Mouse (Mus musculus): Measurements from ENCODE around the gene Zfp105. TPM values are rescaled to one million over a fixed set of nuclear protein-coding genes. Genes with fewer than 3 reads are reported as not detected.

Gene Zfp105
- polyA plus RNA-seq (2012; rRNA removed), result 0.19 and 0.46 TPM in 2 replicates

DNA sequence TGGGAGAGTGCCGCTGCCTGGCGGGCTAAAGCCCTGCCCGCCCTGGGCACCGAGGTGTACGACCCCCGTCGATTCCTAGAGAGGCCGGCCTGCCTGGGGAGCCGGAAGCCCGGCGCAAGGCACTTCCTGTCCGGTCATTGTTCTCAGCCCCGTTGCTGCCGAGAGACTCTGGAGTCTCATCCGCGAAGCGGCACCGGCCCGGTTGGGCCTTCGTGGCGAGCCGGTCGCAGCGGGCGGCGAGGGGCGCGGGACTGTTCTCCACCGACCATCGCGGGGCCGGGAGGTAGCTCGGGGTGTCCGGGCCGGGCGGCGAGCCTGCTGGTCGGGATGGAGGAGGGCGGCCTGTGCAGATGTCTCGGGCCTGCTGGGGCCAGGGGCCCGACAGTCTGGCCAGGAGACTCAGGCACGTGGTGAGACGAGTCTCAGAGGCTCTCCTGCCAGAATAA, at the start of gene Zfp105:
TSS of gene Zfp105 (plus strand) at position 137 of the 446 bp plus-strand sequence.
- H3K27me3 ChIP-seq (ENCODE audit: control insufficient read depth, insufficient read depth, low read length), result peaks cover 5% of the 10 kb centered on the region; the same call in 1 of the 2 replicates
- H3K4me1 ChIP-seq (ENCODE audit: control insufficient read depth, insufficient read depth, insufficient read length, low read length), result peaks cover 4% of the 10 kb centered on the region; the same call in 1 of the 2 replicates
- H3K4me3 ChIP-seq (ENCODE audit: low read depth, low read length), result peak within 1 kb of the TSS; percentile 95
- H3K36me3 ChIP-seq (ENCODE audit: control insufficient read depth, insufficient read depth, low read length), result peaks cover 5% of the 10 kb centered on the region
- TF ChIP-seq CTCF (IDR thresholded peaks at IDR 0.05; ENCODE audit: extremely low read depth, insufficient read length, insufficient replicate concordance, low read depth, low read length) (no peak), POLR2A (IDR thresholded peaks at IDR 0.05; ENCODE audit: low read depth, low read length) (no peak)
- H3K27ac ChIP-seq (ENCODE audit: insufficient read depth, low read depth, low read length), result no peak within 1 kb of the TSS
- WGBS, result 3% methylated on average over 43 of the region's 43 CpGs

DNA sequence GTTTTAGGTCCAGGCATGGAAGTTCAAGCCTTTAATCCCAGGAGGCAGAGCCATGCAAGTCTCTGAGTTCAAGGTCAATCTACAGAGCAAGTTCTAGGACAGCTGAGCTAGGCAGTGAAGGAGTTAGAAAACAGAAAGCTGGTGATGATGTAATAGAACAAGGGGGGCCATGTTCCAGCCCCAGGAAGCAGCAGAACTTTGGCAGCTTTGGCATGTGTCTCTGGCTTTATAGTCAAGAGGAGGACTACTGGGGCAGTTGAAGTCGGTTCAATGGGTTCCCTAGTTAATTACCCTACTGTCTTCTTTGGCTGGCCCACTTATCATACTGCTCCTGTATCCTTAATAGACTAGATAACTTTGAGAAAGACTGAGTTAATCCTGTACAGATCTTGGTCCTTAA, 48.2 kb upstream of the Zfp105 start:
- Histone ChIP-seq H3K27ac (ENCODE audit: insufficient read depth, low read depth, low read length) (no peak overlapping the region), H3K4me1 (ENCODE audit: control insufficient read depth, insufficient read depth, insufficient read length, low read length) (no peaks in the 10 kb centered on the region), H3K27me3 (ENCODE audit: control insufficient read depth, insufficient read depth, low read length) (no peaks in the 10 kb centered on the region), H3K36me3 (ENCODE audit: control insufficient read depth, insufficient read depth, low read length) (no peaks in the 10 kb centered on the region), H3K4me3 (ENCODE audit: low read depth, low read length) (no peak overlapping the region)
- WGBS, result 26% methylated on average over 1 of the region's 1 CpGs
- TF ChIP-seq POLR2A (IDR thresholded peaks at IDR 0.05; ENCODE audit: low read depth, low read length), result no peak

DNA sequence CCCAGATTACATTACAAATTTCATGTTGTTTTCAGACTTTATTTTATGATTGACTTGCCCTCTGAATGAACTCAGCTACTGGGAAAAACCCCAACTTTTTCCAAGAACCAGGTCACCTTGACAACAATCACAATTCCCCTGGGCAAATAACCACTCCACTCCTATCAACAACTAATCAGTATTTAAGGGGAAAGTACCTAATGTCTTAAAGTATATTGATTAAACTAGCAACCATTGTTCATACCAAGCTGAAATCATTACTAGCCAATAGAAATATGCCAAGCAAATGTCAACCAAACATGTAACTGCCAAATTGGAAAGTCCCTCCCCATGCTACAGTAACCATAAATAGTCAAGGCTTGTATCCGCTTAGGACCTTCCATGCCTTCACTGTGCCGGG, 47.7 kb upstream of the Zfp105 start:
- 87% methylated on average over 2 of the region's 2 CpGs for WGBS
- Histone ChIP-seq H3K36me3 (ENCODE audit: control insufficient read depth, insufficient read depth, low read length) (no peaks in the 10 kb centered on the region), H3K27ac (ENCODE audit: insufficient read depth, low read depth, low read length) (no peak overlapping the region), H3K4me3 (ENCODE audit: low read depth, low read length) (no peak overlapping the region), H3K4me1 (ENCODE audit: control insufficient read depth, insufficient read depth, insufficient read length, low read length) (no peaks in the 10 kb centered on the region), H3K27me3 (ENCODE audit: control insufficient read depth, insufficient read depth, low read length) (no peaks in the 10 kb centered on the region)
- TF ChIP-seq CTCF (IDR thresholded peaks at IDR 0.05; ENCODE audit: extremely low read depth, insufficient read length, insufficient replicate concordance, low read depth, low read length) (no peak), POLR2A (IDR thresholded peaks at IDR 0.05; ENCODE audit: low read depth, low read length) (no peak)

DNA sequence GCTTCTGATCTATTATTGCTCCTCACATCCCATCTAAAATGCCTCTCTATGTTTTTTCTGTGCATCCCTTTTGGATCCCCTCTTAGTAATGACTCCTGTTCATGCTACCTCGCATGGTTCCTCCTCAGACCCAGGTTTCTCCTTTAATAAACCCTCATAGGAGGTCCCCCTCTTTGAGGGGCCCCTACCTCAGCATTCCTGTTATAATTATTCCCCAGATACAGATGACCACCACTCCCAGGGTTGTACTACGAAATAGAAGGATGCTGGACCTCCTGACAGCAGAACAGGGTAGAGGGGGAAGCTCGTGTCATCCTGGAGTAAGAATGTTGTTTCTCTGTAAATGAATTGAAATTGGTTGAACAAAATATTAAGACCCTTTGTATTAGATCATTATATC, 37.5 kb upstream of the Zfp105 start, which contains the start of gene Zkscan7:
TSS of gene Zkscan7 (plus strand) at position 301 of the 400 bp plus-strand sequence.
- Histone ChIP-seq H3K4me3 (ENCODE audit: low read depth, low read length) (no peak within 1 kb of the TSS), H3K27me3 (ENCODE audit: control insufficient read depth, insufficient read depth, low read length) (peaks cover 2% of the 10 kb centered on the region; the same call in 1 of the 2 replicates), H3K4me1 (ENCODE audit: control insufficient read depth, insufficient read depth, insufficient read length, low read length) (peaks cover 2% of the 10 kb centered on the region; the same call in 1 of the 2 replicates), H3K36me3 (ENCODE audit: control insufficient read depth, insufficient read depth, low read length) (no peaks in the 10 kb centered on the region; the same call in 1 of the 2 replicates), H3K27ac (ENCODE audit: insufficient read depth, low read depth, low read length) (no peak within 1 kb of the TSS)
- TF ChIP-seq CTCF (IDR thresholded peaks at IDR 0.05; ENCODE audit: extremely low read depth, insufficient read length, insufficient replicate concordance, low read depth, low read length) (no peak), POLR2A (IDR thresholded peaks at IDR 0.05; ENCODE audit: low read depth, low read length) (no peak)
- WGBS, result 90% methylated on average over 3 of the region's 3 CpGs

DNA sequence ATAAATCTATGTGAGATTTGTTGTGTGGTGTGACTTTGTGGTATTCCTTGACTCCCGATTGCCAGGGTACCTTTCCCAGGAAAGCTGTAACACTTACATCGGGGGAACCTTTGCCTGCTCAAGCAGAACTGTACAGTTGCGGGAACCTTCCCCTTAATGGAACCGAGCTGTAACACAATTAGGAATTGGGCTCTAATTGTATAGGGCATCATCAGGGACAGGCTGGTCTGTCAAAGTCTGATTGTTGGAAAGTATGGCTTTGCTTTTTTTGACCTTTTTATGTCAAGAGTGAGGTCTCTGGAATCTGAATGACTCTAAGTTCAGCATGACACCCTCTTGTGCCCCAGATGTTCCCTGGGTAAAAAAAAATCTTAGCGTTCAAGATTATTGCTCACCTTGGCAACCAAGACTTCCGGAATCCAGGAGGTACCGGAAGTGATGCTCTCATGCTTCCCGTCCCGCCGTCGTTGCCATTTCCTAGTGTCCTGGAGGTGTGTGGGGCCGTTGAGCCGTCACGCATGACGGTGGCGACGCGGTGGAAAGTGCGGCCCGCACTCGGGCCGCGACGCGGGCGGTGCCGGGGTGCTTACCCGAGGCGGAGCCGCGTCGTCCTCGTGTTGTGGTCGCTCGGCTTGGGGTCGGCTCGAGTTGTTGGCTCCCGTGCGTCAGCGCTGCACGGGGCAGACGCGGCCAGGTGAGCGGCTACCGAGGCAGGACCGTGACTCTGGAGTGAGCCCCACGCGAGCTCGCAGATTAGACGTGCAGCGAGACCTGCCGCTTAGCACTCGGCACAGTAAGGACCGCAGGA, 36.3 kb upstream of the Zfp105 start:
- H3K27me3 ChIP-seq (ENCODE audit: control insufficient read depth, insufficient read depth, low read length), result no peaks in the 10 kb centered on the region
- 6% methylated on average over 54 of the region's 54 CpGs for WGBS

DNA sequence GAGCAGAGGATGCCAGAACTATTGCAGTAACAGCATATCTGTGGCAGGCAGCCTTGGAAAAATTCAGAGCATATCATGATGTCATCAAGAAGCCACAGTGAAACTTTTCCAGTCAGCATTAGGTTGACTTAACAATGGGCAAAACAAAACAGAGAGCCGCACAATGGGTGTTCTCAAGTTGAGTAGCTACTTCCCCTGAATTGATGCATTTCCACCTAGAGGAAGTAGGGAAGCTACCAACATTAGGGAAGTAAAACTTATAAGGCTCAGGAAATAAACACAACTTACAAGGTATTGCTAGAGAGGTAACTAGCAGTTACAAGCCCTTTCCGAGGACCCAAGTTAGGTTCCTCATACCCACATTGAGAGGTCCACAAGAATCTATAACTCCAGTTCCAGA, 21.8 kb upstream of the Zfp105 start:
- 90% methylated on average over 2 of the region's 2 CpGs for WGBS
- H3K27ac ChIP-seq (ENCODE audit: insufficient read depth, low read depth, low read length), result no peak overlapping the region
- no peaks in the 10 kb centered on the region for H3K36me3 ChIP-seq (ENCODE audit: control insufficient read depth, insufficient read depth, low read length)
- no peaks in the 10 kb centered on the region; the same call in 1 of the 2 replicates for H3K27me3 ChIP-seq (ENCODE audit: control insufficient read depth, insufficient read depth, low read length)
- H3K4me1 ChIP-seq (ENCODE audit: control insufficient read depth, insufficient read depth, insufficient read length, low read length), result no peaks in the 10 kb centered on the region; the same call in 1 of the 2 replicates
- TF ChIP-seq POLR2A (IDR thresholded peaks at IDR 0.05; ENCODE audit: low read depth, low read length) (no peak), CTCF (IDR thresholded peaks at IDR 0.05; ENCODE audit: extremely low read depth, insufficient read length, insufficient replicate concordance, low read depth, low read length) (no peak)
- no peak overlapping the region for H3K4me3 ChIP-seq (ENCODE audit: low read depth, low read length)

More for the DNA sequence above, 36.3 kb upstream of the Zfp105 start:
- TF ChIP-seq POLR2A (IDR thresholded peaks at IDR 0.05; ENCODE audit: low read depth, low read length) (peak; percentile 57), CTCF (IDR thresholded peaks at IDR 0.05; ENCODE audit: extremely low read depth, insufficient read length, insufficient replicate concordance, low read depth, low read length) (no peak)
- H3K27ac ChIP-seq (ENCODE audit: insufficient read depth, low read depth, low read length), result no peak overlapping the region
- peak overlapping the region; percentile 76 for H3K4me3 ChIP-seq (ENCODE audit: low read depth, low read length)
- peaks cover 2% of the 10 kb centered on the region; the same call in 1 of the 2 replicates for H3K4me1 ChIP-seq (ENCODE audit: control insufficient read depth, insufficient read depth, insufficient read length, low read length)
- peaks cover 2% of the 10 kb centered on the region for H3K36me3 ChIP-seq (ENCODE audit: control insufficient read depth, insufficient read depth, low read length)
